Comparison of ENCODE assay signal across 9 mouse cellular contexts in genomic region chr16:46094478-46094877, GRCm38 (mm10). TPM values are rescaled to one million over a fixed set of nuclear protein-coding genes. Genes with fewer than 3 reads are reported as not detected.
DNase-seq lines count a peak whose midpoint lies in the region; ATAC-seq and TF ChIP-seq lines count a peak whose summit lies in the region.
"Had no signal": no experiment of that assay in that cellular context is flagged by ENCODE, and none has a peak within 500 bp of the region (broad histone marks: within the 10 kb centered on the region; RNA-seq: fewer than 3 reads in every experiment).

No protein-coding gene starts in this region.

- H3K9ac ChIP-seq in liver, adult 2 months (ENCODE audit: low read depth, low read length) = no peak overlapping the region
- H3K9ac ChIP-seq in liver, embryonic 12.5 days = no peak overlapping the region
- no peak overlapping the region for H3K9ac ChIP-seq in limb, embryonic 14.5 days (ENCODE audit: low read depth, low read length, severe bottlenecking)
- no peak overlapping the region for H3K9ac ChIP-seq in forebrain, embryonic 16.5 days (replicated peaks; ENCODE audit: low read depth, low read length)
- H3K9ac ChIP-seq: hindbrain, embryonic 15.5 days had no signal

- no peak overlapping the region for H3K27ac ChIP-seq in liver, adult 2 months (replicated peaks; ENCODE audit: insufficient read depth, low read depth, low read length)
- no peak overlapping the region for H3K27ac ChIP-seq in liver, embryonic 12.5 days
- H3K27ac ChIP-seq in limb, embryonic 14.5 days (replicated peaks; ENCODE audit: low read depth, low read length) = peak overlapping the region; percentile 55; the same call in 1 of the 2 replicates
- no peak overlapping the region for H3K27ac ChIP-seq in forebrain, embryonic 16.5 days (ENCODE audit: low read length)
- no peak overlapping the region for H3K27ac ChIP-seq in forebrain, embryonic 10.5 days
- H3K27ac ChIP-seq: hindbrain, embryonic 15.5 days had no signal

- H3K27me3 ChIP-seq in liver, adult 2 months (ENCODE audit: control insufficient read depth, insufficient read depth, low read length) = no peaks in the 10 kb centered on the region
- H3K27me3 ChIP-seq in liver, embryonic 12.5 days (replicated peaks) = no peaks in the 10 kb centered on the region
- H3K27me3 ChIP-seq in limb, embryonic 14.5 days (ENCODE audit: control insufficient read depth, insufficient read depth, low read length) = no peaks in the 10 kb centered on the region
- H3K27me3 ChIP-seq in forebrain, embryonic 16.5 days (replicated peaks; ENCODE audit: control insufficient read depth, insufficient read depth, low read length) = no peaks in the 10 kb centered on the region
- H3K27me3 ChIP-seq in forebrain, embryonic 10.5 days (ENCODE audit: poor library complexity, severe bottlenecking) = no peaks in the 10 kb centered on the region
- H3K27me3 ChIP-seq: hindbrain, embryonic 15.5 days had no signal

- no peak for TF ChIP-seq CTCF in liver, adult 2 months (IDR thresholded peaks at IDR 0.05; ENCODE audit: low read depth, low read length)

- H3K4me1 ChIP-seq in liver, adult 2 months (ENCODE audit: control insufficient read depth, insufficient read depth, low read length) = peaks cover 7% of the 10 kb centered on the region
- no peaks in the 10 kb centered on the region for H3K4me1 ChIP-seq in liver, embryonic 12.5 days
- H3K4me1 ChIP-seq in limb, embryonic 14.5 days (ENCODE audit: control insufficient read depth, insufficient read depth, low read length) = peaks cover 7% of the 10 kb centered on the region
- no peaks in the 10 kb centered on the region for H3K4me1 ChIP-seq in forebrain, embryonic 16.5 days (replicated peaks; ENCODE audit: control insufficient read depth, insufficient read depth, low read length)
- H3K4me1 ChIP-seq in forebrain, embryonic 10.5 days = no peaks in the 10 kb centered on the region

- no peaks in the 10 kb centered on the region for H3K9me3 ChIP-seq in liver, embryonic 12.5 days (replicated peaks)
- H3K9me3 ChIP-seq in limb, embryonic 14.5 days (ENCODE audit: control insufficient read depth, low read length) = no peaks in the 10 kb centered on the region
- H3K9me3 ChIP-seq in forebrain, embryonic 16.5 days (ENCODE audit: control insufficient read depth, low read length) = no peaks in the 10 kb centered on the region
- no peaks in the 10 kb centered on the region for H3K9me3 ChIP-seq in forebrain, embryonic 10.5 days
- H3K9me3 ChIP-seq: hindbrain, embryonic 15.5 days had no signal

- H3K4me3 ChIP-seq in liver, adult 2 months (ENCODE audit: insufficient read depth, low read depth, low read length) = no peak overlapping the region
- H3K4me3 ChIP-seq in liver, embryonic 12.5 days = no peak overlapping the region
- H3K4me3 ChIP-seq in limb, embryonic 14.5 days (replicated peaks; ENCODE audit: low read length) = no peak overlapping the region
- H3K4me3 ChIP-seq in forebrain, embryonic 16.5 days (replicated peaks; ENCODE audit: low read length) = no peak overlapping the region
- no peak overlapping the region for H3K4me3 ChIP-seq in forebrain, embryonic 10.5 days
- H3K4me3 ChIP-seq: hindbrain, embryonic 15.5 days; myocyte had no signal

- peak; percentile 43 for DNase-seq in liver, adult 2 months (ENCODE audit: extremely low read depth, low read depth, low spot score)
- DNase-seq in cerebellum, postnatal 10 days = peak; percentile 76 to 77
- DNase-seq in heart, adult 8-10 months (ENCODE audit: low spot score) = peak; percentile 61
- peak; percentile 87 for DNase-seq in limb, embryonic 14.5 days (ENCODE audit: low spot score)
- no peak for DNase-seq in forebrain, embryonic 10.5 days (ENCODE audit: extremely low spot score, low spot score)

- no peak overlapping the region for H3K4me2 ChIP-seq in liver, embryonic 12.5 days
- H3K4me2 ChIP-seq in limb, embryonic 14.5 days (replicated peaks; ENCODE audit: low read depth, low read length, severe bottlenecking) = no peak overlapping the region
- H3K4me2 ChIP-seq in forebrain, embryonic 16.5 days (ENCODE audit: low read length) = no peak overlapping the region
- H3K4me2 ChIP-seq: hindbrain, embryonic 15.5 days had no signal

- no peak for ATAC-seq in liver, embryonic 12.5 days
- ATAC-seq in limb, embryonic 14.5 days (ENCODE audit: low FRiP score, low read depth) = peak; percentile 67
- no peak for ATAC-seq in forebrain, embryonic 16.5 days

- no peaks in the 10 kb centered on the region for H3K79me2 ChIP-seq in liver, adult 2 months (ENCODE audit: control insufficient read depth, insufficient read depth, low read length)

- TF ChIP-seq POLR2A in liver, adult 2 months (IDR thresholded peaks at IDR 0.05; ENCODE audit: extremely low read depth, insufficient read depth, low read length) = no peak
- no peak for TF ChIP-seq POLR2A in limb, embryonic 14.5 days (IDR thresholded peaks at IDR 0.05; ENCODE audit: borderline replicate concordance, extremely low read depth, insufficient read depth, insufficient read length)

- WGBS in liver, adult 2 months = 35% methylated on average over 2 of the region's 2 CpGs
- WGBS in liver, embryonic 12.5 days (ENCODE audit: insufficient replicate concordance) = 59% methylated on average over 2 of the region's 2 CpGs
- WGBS in limb, embryonic 14.5 days = 51% methylated on average over 2 of the region's 2 CpGs
- 52% methylated on average over 2 of the region's 2 CpGs for WGBS in forebrain, embryonic 16.5 days
- 86% methylated on average over 2 of the region's 2 CpGs for whole genome bisulfite sequencing in forebrain, embryonic 10.5 days

- no peaks in the 10 kb centered on the region for H3K36me3 ChIP-seq in liver, adult 2 months (ENCODE audit: control insufficient read depth, insufficient read depth, low read length)
- H3K36me3 ChIP-seq in liver, embryonic 12.5 days = no peaks in the 10 kb centered on the region
- no peaks in the 10 kb centered on the region for H3K36me3 ChIP-seq in limb, embryonic 14.5 days (ENCODE audit: control insufficient read depth, insufficient read depth, low read length)
- no peaks in the 10 kb centered on the region for H3K36me3 ChIP-seq in forebrain, embryonic 16.5 days (ENCODE audit: control insufficient read depth, insufficient read depth)
- H3K36me3 ChIP-seq in forebrain, embryonic 10.5 days (replicated peaks) = no peaks in the 10 kb centered on the region
- H3K36me3 ChIP-seq: hindbrain, embryonic 15.5 days had no signal

RNA-seq across cellular contexts. Expression of gene Cd96, which starts 25.6 kb away (rescaled TPM):
- total RNA-seq in liver, adult 2 months (2014; rRNA removed) = 0.18 and 0.34 TPM in 2 replicates
- polyA plus RNA-seq in liver, adult 2 months (2012; rRNA removed) = 0.06 TPM in 1 of 2 replicates, not detected in the other
- polyA plus RNA-seq in liver, embryonic 12.5 days (2016; fragmentation: Nextera tagmentation; extraction: Ambion mirVana) = 0.12 and 0.15 TPM in 2 replicates
- not detected for total RNA-seq in heart, adult 8-10 months (2022)
- 0.50 and 0.53 TPM in 2 replicates for polyA plus RNA-seq in limb, embryonic 14.5 days (2012; rRNA removed)
- polyA plus RNA-seq in limb, embryonic 14.5 days (2014; fragmentation: Nextera tagmentation; extraction: Ambion mirVana) = 0.41 and 0.50 TPM in 2 replicates
- 0.11 TPM in 1 of 2 replicates, not detected in the other for polyA plus RNA-seq in forebrain, embryonic 16.5 days (2015; fragmentation: Nextera tagmentation; extraction: Ambion mirVana)
- polyA plus RNA-seq in forebrain, embryonic 10.5 days (2016; fragmentation: Nextera tagmentation; extraction: Ambion mirVana) = not detected in 2 replicates
- polyA plus RNA-seq: hindbrain, embryonic 15.5 days; myocyte had no signal
